Mouse (Mus musculus) lung, adult 2 months (tissue): ENCODE data around the gene Thtpa. TPM values are rescaled to one million over a fixed set of nuclear protein-coding genes. Genes with fewer than 3 reads are reported as not detected.

ENCODE experiments used
- DNase-seq: peaks from one replicate; pipeline ENCODE4 v3.0.0; 2022
- H3K4me1 ChIP-seq: fragments of 200-500 bp; 2 replicates; pipeline ENCODE4 v1.6.1; 2011; ENCODE audit warnings: low read length; ENCODE audit not compliant: control insufficient read depth, insufficient read depth
- H3K4me3 ChIP-seq: fragments of 200-500 bp; replicated peaks from 2 replicates; pipeline ENCODE3; 2011; ENCODE audit warnings: low read depth, mild to moderate bottlenecking, control low read depth, low read length; ENCODE audit errors: extremely low read depth
- CTCF ChIP-seq: fragments of 200-500 bp; IDR thresholded peaks from 2 replicates; pipeline ENCODE4 v1.5.1; 2011; ENCODE audit warnings: mild to moderate bottlenecking, low read length, control low read depth; ENCODE audit not compliant: insufficient read depth
- POLR2A ChIP-seq: fragments of 200-500 bp; IDR thresholded peaks from 2 replicates; pipeline ENCODE4 v1.6.1; 2011; ENCODE audit warnings: low read depth, mild to moderate bottlenecking, control low read depth, low read length, borderline replicate concordance; ENCODE audit errors: extremely low read depth
- WGBS: fragments of 180-500 bp; shearing (Covaris S2); methylation state at CpG from one replicate; pipeline ENCODE4 v1.1.7; 2018; 5-methylcytosine and 5-hydroxymethylcytosine counted together
- polyA plus RNA-seq: library from polyadenylated mRNA; depleted of rRNA; stranded (reverse); fragments of >200 nt; gene quantifications from 2 replicates; pipeline ENCODE4 v1.2.3, GENCODE M21; 2012

Thtpa gene
- polyA plus RNA-seq, 1 experiment, result 9.2 TPM

GRCm38 (mm10) chr14:55076956-55077355 lies 17.6 kb upstream of the Thtpa start:
- 69% methylated on average over 3 of the region's 3 CpGs for WGBS
- DNase-seq, result no peak
- Histone ChIP-seq H3K4me3 (no peak overlapping the region), H3K4me1 (no peaks in the 10 kb centered on the region)
- TF ChIP-seq CTCF, result no peak
- no peak for TF ChIP-seq POLR2A

GRCm38 (mm10) chr14:55077481-55078365 lies 16.9 kb upstream of the Thtpa start:
- no peak for TF ChIP-seq CTCF
- no peak for TF ChIP-seq POLR2A
- WGBS, result 70% methylated on average over 15 of the region's 15 CpGs
- H3K4me1 ChIP-seq, result no peaks in the 10 kb centered on the region
- H3K4me3 ChIP-seq, result no peak overlapping the region
- DNase-seq, result no peak

- H3K4me3 ChIP-seq, result no peak overlapping the region
- 36% methylated on average over 23 of the region's 23 CpGs for WGBS
- no peak for TF ChIP-seq CTCF
- no peak for TF ChIP-seq POLR2A
Observed at GRCm38 (mm10) chr14:55078366-55078989, 16.1 kb upstream of the Thtpa start.

GRCm38 (mm10) chr14:55079214-55079970 lies 15.2 kb upstream of the Thtpa start:
- Histone ChIP-seq H3K4me3 (no peak overlapping the region), H3K4me1 (no peaks in the 10 kb centered on the region)
- 23% methylated on average over 8 of the region's 8 CpGs for WGBS
- TF ChIP-seq CTCF (peak; percentile 91), POLR2A (no peak)
- DNase-seq, result peak; percentile 59

More at GRCm38 (mm10) chr14:55078366-55078989, 16.1 kb upstream of the Thtpa start:
- DNase-seq, result no peak
- H3K4me1 ChIP-seq, result no peaks in the 10 kb centered on the region

GRCm38 (mm10) chr14:55081105-55081504 lies 13.5 kb upstream of the Thtpa start:
- no peak overlapping the region for H3K4me3 ChIP-seq
- DNase-seq, result no peak
- TF ChIP-seq CTCF (no peak), POLR2A (no peak)
- WGBS, result 42% methylated on average over 5 of the region's 5 CpGs
- no peaks in the 10 kb centered on the region for H3K4me1 ChIP-seq

- DNase-seq, result no peak
- Histone ChIP-seq H3K4me1 (no peaks in the 10 kb centered on the region), H3K4me3 (no peak overlapping the region)
- 64% methylated on average over 6 of the region's 6 CpGs for WGBS
- TF ChIP-seq CTCF (no peak), POLR2A (no peak)
Observed at GRCm38 (mm10) chr14:55083481-55083880, 11.1 kb upstream of the Thtpa start.

GRCm38 (mm10) chr14:55085324-55086008 lies 9.1 kb upstream of the Thtpa start:
- WGBS, result 74% methylated on average over 9 of the region's 9 CpGs
- no peak for DNase-seq
- Histone ChIP-seq H3K4me3 (no peak overlapping the region), H3K4me1 (no peaks in the 10 kb centered on the region)
- TF ChIP-seq POLR2A (no peak), CTCF (no peak)

- Histone ChIP-seq H3K4me3 (no peak overlapping the region), H3K4me1 (no peaks in the 10 kb centered on the region; the same call in 1 of the 2 replicates)
- no peak for DNase-seq
- TF ChIP-seq CTCF, result no peak
- 91% methylated on average over 6 of the region's 6 CpGs for WGBS
Observed at GRCm38 (mm10) chr14:55086009-55086514, 8.5 kb upstream of the Thtpa start.

- WGBS, result 62% methylated on average over 13 of the region's 13 CpGs
- no peak overlapping the region for H3K4me3 ChIP-seq
- H3K4me1 ChIP-seq, result no peaks in the 10 kb centered on the region; the same call in 1 of the 2 replicates
- no peak for TF ChIP-seq CTCF
- TF ChIP-seq POLR2A, result no peak
- no peak for DNase-seq
Observed at GRCm38 (mm10) chr14:55089199-55089947, 5.2 kb upstream of the Thtpa start.
